24 mouse cellular contexts compared by ENCODE assay signal in the genomic region with DNA sequence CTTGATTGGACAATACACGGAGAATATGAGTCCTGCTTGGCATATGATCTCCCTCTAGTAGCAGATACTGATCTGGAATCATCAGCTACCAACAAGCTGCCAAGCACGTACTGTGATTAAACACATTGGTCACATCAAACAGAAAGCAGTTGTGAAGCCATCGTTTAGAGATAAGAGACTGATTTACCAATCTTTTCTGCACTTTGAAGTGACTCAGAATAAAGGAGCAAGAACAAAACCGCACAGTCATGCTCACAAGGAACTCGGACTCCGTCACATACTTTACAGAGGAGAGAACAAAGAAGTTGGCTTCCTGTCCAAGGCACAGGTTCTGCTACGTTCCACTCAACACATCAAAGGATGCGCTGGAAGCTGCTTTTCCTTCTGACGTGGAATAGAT.
A peak's percentile ranks its signal among the peaks of the same experiment; 100 is the strongest.
DNase-seq lines count a peak whose midpoint lies in the region; ATAC-seq and TF ChIP-seq lines count a peak whose summit lies in the region.
"Had no signal": no experiment of that assay in that cellular context is flagged by ENCODE, and none has a peak within 500 bp of the region (broad histone marks: within the 10 kb centered on the region; RNA-seq: fewer than 3 reads in every experiment).

No protein-coding gene starts in this region.

- TF ChIP-seq EP300 in lung, postnatal 0 days (IDR thresholded peaks at IDR 0.05): no peak

- H3K4me1 ChIP-seq in lung, postnatal 0 days (ENCODE audit: insufficient read depth, low read depth, low read length): no peaks in the 10 kb centered on the region
- H3K4me1 ChIP-seq in ES-E14 (ENCODE audit: control insufficient read depth in 2 of 2, insufficient read depth in 2 of 2, low read length in 2 of 2, poor library complexity in 1 of 2): no peaks in the 10 kb centered on the region
- H3K4me1 ChIP-seq: embryonic facial prominence, embryonic 15.5 days; heart, embryonic 13.5 days; hindbrain, embryonic 12.5 days; limb, embryonic 10.5 days; midbrain, embryonic 12.5 days had no signal

- peak; percentile 13 for DNase-seq in lung, postnatal 0 days (ENCODE audit: low spot score)
- DNase-seq in lung, postnatal 4 days: no peak
- DNase-seq in ES-E14 (ENCODE audit: low read depth, low spot score): no peak
- no peak for DNase-seq in layer of hippocampus, postnatal 14 days (ENCODE audit: low spot score in 2 of 2)
- DNase-seq in Muller cell, postnatal 12 days (ENCODE audit: inconsistent ontology term): no peak
- no peak for DNase-seq in left cerebral cortex, adult 8-10 months (ENCODE audit: low spot score in 2 of 2)
- DNase-seq: cerebellum, adult 8-10 months; cerebellum, postnatal 36 days; gastrocnemius, adult 2 months; heart, adult 11 months; heart, postnatal 14 days; kidney, adult 2 months; layer of hippocampus, adult 9-11 months; liver, postnatal 0 days; right cerebral cortex, postnatal 14 days had no signal

- H3K36me3 ChIP-seq in lung, postnatal 0 days (ENCODE audit: insufficient read depth, low read length): no peaks in the 10 kb centered on the region
- no peaks in the 10 kb centered on the region for H3K36me3 ChIP-seq in ES-E14 (ENCODE audit: control insufficient read depth, insufficient read depth, low read length, poor library complexity, severe bottlenecking)
- H3K36me3 ChIP-seq: embryonic facial prominence, embryonic 15.5 days; heart, embryonic 13.5 days; hindbrain, embryonic 12.5 days; limb, embryonic 10.5 days; midbrain, embryonic 12.5 days had no signal

- in situ Hi-C loops in ES-E14 (cut with MboI; ENCODE audit: low sequenced_read_pairs in 2 of 2, unreplicated experiment in 2 of 2): no loop called here

- H3K27ac ChIP-seq in lung, postnatal 0 days (ENCODE audit: low read length): no peak overlapping the region
- no peak overlapping the region for H3K27ac ChIP-seq in ES-E14 (ENCODE audit: insufficient read depth, low read depth, low read length, poor library complexity, severe bottlenecking)
- H3K27ac ChIP-seq: embryonic facial prominence, embryonic 15.5 days; gastrocnemius, adult 2 months; heart, embryonic 13.5 days; hindbrain, embryonic 12.5 days; kidney, postnatal 0 days; limb, embryonic 10.5 days; midbrain, embryonic 12.5 days had no signal

- TF ChIP-seq CTCF in lung, postnatal 0 days (IDR thresholded peaks at IDR 0.05): no peak

- no peak overlapping the region for H3K4me3 ChIP-seq in lung, postnatal 0 days (ENCODE audit: low read depth, low read length)
- no peak overlapping the region for H3K4me3 ChIP-seq in ES-E14 (ENCODE audit: insufficient read depth in 1 of 2, low read depth in 1 of 2, low read length in 2 of 2, poor library complexity in 1 of 2, severe bottlenecking in 1 of 2)
- H3K4me3 ChIP-seq: embryonic facial prominence, embryonic 15.5 days; gastrocnemius, adult 2 months; heart, embryonic 13.5 days; hindbrain, embryonic 12.5 days; limb, embryonic 10.5 days; midbrain, embryonic 12.5 days had no signal

- no peak for ATAC-seq in lung, postnatal 0 days
- ATAC-seq in granulocyte monocyte progenitor cell, adult 5-6 weeks (replicated peaks; ENCODE audit: poor library complexity, severe bottlenecking): peak; percentile 96
- ATAC-seq in megakaryocyte progenitor cell, adult 5-6 weeks (replicated peaks; ENCODE audit: poor library complexity): peak; percentile 88
- ATAC-seq: forebrain, embryonic 14.5 days; liver, postnatal 0 days had no signal

- 23% methylated on average over 9 of the region's 9 CpGs for whole genome bisulfite sequencing in lung, postnatal 0 days

- H3K9ac ChIP-seq in lung, postnatal 0 days (replicated peaks; ENCODE audit: low read depth): no peak overlapping the region
- H3K9ac ChIP-seq in ES-E14 (ENCODE audit: insufficient read depth, low read depth, low read length, poor library complexity, severe bottlenecking): no peak overlapping the region
- H3K9ac ChIP-seq: embryonic facial prominence, embryonic 15.5 days; heart, embryonic 13.5 days; hindbrain, embryonic 12.5 days; liver, postnatal 0 days; midbrain, embryonic 12.5 days had no signal

- no peaks in the 10 kb centered on the region for H3K27me3 ChIP-seq in lung, postnatal 0 days (replicated peaks; ENCODE audit: insufficient read depth, low read length)
- H3K27me3 ChIP-seq: embryonic facial prominence, embryonic 15.5 days; heart, embryonic 13.5 days; hindbrain, embryonic 12.5 days; midbrain, embryonic 12.5 days had no signal

- H3K9me3 ChIP-seq in lung, postnatal 0 days (ENCODE audit: low read length): no peaks in the 10 kb centered on the region
- H3K9me3 ChIP-seq in ES-E14 (ENCODE audit: control insufficient read depth, insufficient read depth, low read depth, low read length): no peaks in the 10 kb centered on the region
- H3K9me3 ChIP-seq: embryonic facial prominence, embryonic 15.5 days; heart, embryonic 13.5 days; hindbrain, embryonic 12.5 days; limb, embryonic 10.5 days; midbrain, embryonic 12.5 days had no signal

- H3K4me2 ChIP-seq in lung, postnatal 0 days (replicated peaks; ENCODE audit: low read depth, low read length): no peak overlapping the region
- H3K4me2 ChIP-seq: embryonic facial prominence, embryonic 15.5 days; heart, embryonic 13.5 days; hindbrain, embryonic 12.5 days; midbrain, embryonic 12.5 days had no signal

TF ChIP-seq in ES-E14, 5 proteins besides CTCF, POLR2A, EP300 and RAD21:
- TF ChIP-seq MAFK (IDR thresholded peaks at IDR 0.05; ENCODE audit: insufficient read depth, low read depth, low read length) (peak; percentile 47; the same call in 1 of the 2 replicates), ZNF384 (IDR thresholded peaks at IDR 0.05; ENCODE audit: low read depth, low read length) (no peak)
